Mouse (Mus musculus) granulocyte monocyte progenitor cell, adult 5-6 weeks (primary cell): ENCODE measurements around the gene Lin28b. TPM values are rescaled to one million over a fixed set of nuclear protein-coding genes. Genes with fewer than 3 reads are reported as not detected.
"Not testable (repeated sequence)": the region's sequence is repeated elsewhere in the genome, so short reads cannot be mapped to it uniquely, and the experiment has no call there.

ENCODE experiments used
- ATAC-seq: replicated peaks from 2 replicates; pipeline ENCODE4 v1.8.0; 2016; ENCODE audit warnings: mild to moderate bottlenecking, moderate TSS enrichment, inconsistent platforms; ENCODE audit not compliant: poor library complexity, severe bottlenecking
- total RNA-seq, 2 experiments: library from RNA; stranded (forward) in 1 of 2; stranded (reverse) in 1 of 2; fragments of 200-712, 200-1000 nt in 1 of 2; fragments of >200 nt in 1 of 2; fragmentation: Nextera tagmentation in 1 of 2; gene quantifications; 2 replicates each; pipeline ENCODE4 v1.2.3; 2014 to 2017

The Lin28b gene
- total RNA-seq, 2 experiments from 2014 or later: not detected

DNA sequence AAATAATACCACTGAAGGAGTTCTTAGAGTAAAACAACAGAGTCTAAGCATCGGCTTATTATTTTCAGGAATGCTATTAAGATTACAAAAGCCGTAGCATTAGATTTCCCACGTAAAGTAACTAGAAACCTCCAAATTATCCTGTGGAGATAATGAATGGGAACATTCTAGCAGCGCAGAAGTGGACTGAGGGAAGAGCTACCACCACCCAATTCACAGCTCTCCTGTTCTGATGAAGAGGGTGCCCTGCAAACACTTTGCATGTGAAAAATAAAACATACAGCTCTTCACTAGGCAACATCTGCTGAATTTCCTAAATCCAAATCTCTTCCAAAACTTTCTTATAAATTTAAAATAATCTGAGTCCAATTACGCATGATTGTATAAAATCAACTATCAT, 74.1 kb downstream of the Lin28b start:
- no peak for ATAC-seq

DNA sequence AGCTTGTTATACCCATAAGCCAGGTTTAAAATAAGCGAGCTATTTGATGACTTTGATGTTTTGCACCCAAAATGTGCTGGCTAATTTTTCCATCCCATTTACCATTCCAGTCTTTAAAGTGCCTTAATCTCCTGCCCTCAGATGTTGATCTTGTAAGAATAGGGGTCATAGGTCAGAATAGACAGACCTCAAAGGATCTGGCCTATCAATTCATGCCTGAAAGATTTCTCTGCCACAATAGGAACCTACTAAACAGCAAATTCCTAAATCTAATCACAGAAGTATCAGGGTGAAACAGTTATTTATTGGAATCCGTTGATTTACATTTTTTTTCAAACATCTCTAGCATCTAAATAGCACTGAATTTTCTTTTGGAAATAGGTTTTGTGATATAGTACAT, 74.5 kb downstream of the Lin28b start:
- no peak for ATAC-seq

- ATAC-seq: no peak
Observed at GRCm38 (mm10) chr10:45410624-45411341, 75.4 kb downstream of the Lin28b start.

DNA sequence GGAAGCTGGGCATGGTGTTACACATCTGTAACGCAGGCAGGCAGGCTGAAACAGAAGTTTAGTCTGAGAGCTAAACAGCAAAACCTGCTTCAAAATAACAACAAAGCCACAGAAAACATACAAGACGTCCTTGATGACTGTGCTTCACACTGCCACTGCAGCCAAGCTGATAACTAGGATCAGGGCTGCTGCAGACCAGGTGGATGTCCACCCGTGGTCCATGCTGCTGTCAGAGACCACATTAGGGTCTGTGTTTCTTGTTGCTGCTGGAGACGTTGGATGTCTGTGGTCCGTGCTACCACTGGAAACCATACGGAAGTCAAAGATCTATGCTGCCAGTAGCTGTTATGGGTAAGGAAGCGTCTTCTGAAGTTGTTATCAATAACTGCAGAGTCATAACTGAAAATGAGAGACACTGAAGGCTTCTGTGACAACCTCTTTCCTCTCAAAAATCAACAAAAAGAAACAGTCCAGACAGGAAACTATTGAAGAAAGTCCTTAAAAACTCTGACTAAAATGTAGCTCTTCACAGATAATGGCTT, 86.4 kb downstream of the Lin28b start:
- no peak for ATAC-seq

- no peak for ATAC-seq
Observed at GRCm38 (mm10) chr10:45398211-45398610, 88.0 kb downstream of the Lin28b start.

DNA sequence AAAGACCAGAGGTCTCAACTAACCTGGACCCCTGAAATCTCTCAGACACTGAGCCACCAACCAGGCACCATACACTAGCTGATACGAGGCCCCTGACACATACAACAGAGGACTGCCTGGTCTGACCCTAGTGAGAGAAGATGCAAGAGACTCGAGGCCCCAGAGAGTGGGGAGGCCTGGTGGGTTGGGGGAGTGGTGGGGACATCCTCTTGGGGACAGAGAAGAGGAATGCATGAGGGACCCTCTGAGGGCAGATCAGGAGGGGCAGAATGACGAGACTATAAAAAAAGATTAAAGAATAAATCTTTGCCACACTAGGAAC, 103.6 kb downstream of the Lin28b start:
- no peak for ATAC-seq

DNA sequence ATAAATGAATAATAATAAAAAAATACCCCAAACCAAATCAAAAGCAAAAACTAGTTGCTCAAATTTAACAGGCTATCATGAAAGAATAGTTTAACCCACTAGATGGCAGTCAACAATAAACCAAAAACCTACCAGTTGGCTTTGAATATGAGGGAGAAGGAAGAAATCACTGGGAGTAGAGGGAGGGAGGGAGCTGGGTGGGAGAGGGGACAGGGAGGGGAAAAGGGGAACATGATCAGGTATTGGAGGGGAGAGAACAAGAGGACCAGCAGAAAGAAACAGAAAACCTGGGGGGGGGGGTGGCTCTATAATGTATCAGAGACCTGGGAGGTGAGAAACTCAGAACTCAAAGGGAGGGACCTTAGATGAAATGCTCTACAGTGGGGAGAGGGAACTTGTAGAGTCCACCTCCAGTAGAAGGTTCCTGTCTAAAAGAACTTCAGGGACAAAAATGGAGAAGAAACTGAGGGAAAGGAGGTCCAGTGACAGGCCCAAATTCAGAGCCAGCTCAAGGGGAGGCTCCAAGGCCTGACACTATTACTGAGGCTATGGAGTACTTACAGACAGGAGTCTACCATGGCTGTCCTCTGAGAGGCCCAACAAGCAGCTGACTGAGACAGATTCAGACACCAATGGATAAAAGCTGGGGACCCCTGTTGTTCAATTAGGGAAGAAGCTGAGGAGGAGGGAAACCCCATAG, 104.1 kb downstream of the Lin28b start:
- no peak for ATAC-seq

- no peak for ATAC-seq
Observed at GRCm38 (mm10) chr10:45378269-45378668, 107.9 kb downstream of the Lin28b start.

GRCm38 (mm10) chr10:45372994-45373692, 113.1 kb downstream of the Lin28b start:
- ATAC-seq: peak; percentile 96

GRCm38 (mm10) chr10:45370545-45370944, 115.7 kb downstream of the Lin28b start:
- no peak for ATAC-seq

DNA sequence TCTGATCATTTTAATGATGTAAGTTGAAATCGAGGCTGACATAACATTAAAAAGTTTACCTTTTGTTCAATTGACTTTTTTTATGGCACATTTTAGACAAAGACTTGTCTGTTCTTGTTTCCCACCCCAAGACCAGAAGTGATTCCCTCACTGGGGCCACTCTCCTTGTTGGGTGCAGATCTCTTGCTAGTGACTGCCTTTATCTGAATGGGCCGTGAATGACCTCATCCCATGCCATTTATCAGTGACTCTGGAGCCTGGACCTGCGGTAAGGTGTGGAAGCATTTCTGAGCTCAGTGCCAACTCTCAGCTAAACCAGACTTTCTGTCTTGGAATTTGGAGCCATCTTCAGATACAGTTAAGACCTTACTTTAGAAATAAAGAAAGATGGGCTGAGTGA, 116.6 kb downstream of the Lin28b start:
- no peak for ATAC-seq

GRCm38 (mm10) chr10:45366987-45367705, 119.0 kb downstream of the Lin28b start:
- ATAC-seq: no peak

DNA sequence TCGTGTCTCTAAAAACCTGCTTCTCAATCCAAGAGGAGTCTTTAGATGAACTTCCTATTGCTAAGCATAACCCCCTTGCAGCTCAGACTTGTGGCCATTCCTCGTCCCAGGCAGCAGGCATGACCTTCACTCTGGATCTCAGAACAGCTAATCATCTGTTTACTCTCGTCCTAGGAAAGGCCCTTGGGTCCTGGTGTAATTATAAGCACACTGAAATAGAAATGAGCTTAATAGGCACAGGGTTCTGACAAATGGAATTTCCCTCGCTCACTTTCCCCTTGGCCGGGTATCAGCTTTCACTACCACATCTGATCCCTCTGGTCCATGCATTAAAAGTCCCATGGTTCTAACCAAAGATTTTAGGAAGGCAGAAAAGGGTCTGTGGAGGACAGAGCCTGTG, 122.8 kb downstream of the Lin28b start:
- no peak for ATAC-seq

GRCm38 (mm10) chr10:45356091-45356490, 130.1 kb downstream of the Lin28b start:
- no peak for ATAC-seq

- ATAC-seq: not testable (repeated sequence)
Observed at GRCm38 (mm10) chr10:45348143-45348542, 138.1 kb downstream of the Lin28b start.

DNA sequence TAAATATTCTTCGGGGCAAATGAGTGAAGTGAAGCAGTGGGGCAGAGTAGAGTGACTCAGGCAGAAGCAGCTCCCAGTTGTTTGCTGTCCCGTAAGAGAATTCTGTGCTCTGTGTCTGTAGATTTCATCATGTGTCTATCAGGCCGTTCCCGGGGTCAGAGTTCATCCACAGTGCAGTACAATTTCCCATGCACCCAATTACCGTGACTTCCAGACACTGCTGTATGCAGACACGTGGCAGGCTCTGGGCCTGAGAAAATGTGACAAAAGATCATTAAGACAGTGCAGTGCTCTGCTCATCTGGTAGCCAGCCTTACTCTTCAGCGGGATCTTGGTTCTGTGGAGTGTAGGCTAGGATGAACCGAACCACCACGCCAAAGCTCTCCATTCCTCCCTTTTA, 141.0 kb downstream of the Lin28b start:
- no peak for ATAC-seq

GRCm38 (mm10) chr10:45344381-45344780, 141.8 kb downstream of the Lin28b start:
- no peak for ATAC-seq

- ATAC-seq: no peak
Observed at GRCm38 (mm10) chr10:45339106-45339505, 147.1 kb downstream of the Lin28b start.

DNA sequence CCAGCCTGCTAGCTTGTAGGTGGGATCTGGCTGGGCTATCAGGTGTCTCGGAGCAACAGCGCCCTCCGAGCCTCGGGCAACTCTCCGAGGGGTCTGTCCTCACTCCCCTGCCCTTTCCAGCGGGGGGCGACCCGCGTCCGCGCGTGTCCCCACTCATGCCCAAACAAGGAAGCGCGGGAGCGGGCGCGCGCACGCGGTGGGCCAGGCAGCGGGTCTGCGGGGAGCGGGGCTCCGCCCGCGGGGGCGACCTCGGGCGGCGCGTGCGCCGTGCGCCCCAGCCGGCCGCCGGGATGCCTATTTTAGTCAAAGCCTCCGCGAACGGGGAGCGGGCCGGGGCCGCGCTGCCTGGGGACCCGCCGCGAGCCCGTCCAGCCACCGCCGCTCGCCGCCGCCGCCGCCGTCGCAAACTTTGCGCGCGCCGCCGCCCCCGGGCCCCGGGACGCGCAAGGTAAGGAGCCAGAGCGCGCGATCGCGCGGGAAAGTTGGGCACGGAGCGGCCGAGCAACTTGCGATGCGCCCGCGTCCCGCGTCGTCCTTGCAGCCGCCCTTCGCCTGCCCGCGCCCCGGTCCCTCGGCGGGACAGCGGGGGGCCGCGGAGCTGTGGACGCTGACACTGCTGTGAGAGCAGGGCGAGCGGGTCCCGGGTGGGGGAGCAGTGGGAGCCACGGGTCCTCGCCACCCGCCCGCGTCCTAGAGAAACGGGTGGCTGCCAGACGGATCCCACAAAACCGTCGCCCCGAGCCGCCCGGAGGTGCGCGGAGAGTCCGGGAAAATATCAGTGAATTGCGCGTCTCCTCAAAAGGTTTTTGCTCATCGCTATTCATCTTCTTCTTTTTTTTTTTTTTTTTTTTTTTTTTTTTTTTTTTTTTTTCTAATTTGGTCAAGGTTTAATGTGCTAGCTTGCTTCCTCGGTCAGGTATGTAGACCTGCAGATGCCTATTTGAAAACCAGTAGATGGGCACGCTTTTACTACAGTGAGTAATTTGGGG, 150.5 kb downstream of the Lin28b start, which contains the start of gene Bves:
TSS of gene Bves (plus strand) at position 339 of the 989 bp plus-strand sequence.
- ATAC-seq: no peak; the same call in 1 of the 2 replicates
